Mouse (Mus musculus) limb, embryonic 14.5 days (tissue): ENCODE measurements at regions not wholly inside any gene's neighbourhood (a gene's known extent, or its start where the extent isn't known, plus 50 kb on each side); places are given as distances from the start of the nearest gene placed in this dataset.

Experiments used
- ATAC-seq: fragments of 200-750 bp; cut with Nextera tagmentation; 2 replicates; pipeline ENCODE4 v1.8.0; 2017; ENCODE audit warnings: low read depth, moderate number of reproducible peaks, moderate TSS enrichment; ENCODE audit not compliant: low FRiP score
- DNase-seq: peaks from one replicate; pipeline ENCODE4 v3.0.0-alpha.2; 2015; ENCODE audit warnings: low spot score
- H3K27ac ChIP-seq: fragments of 300-500 bp; sonication (generic); replicated peaks from 2 replicates; pipeline ENCODE4 v1.5.1; 2014; ENCODE audit warnings: low read depth, mild to moderate bottlenecking, low read length, moderate library complexity, mixed read lengths
- H3K27me3 ChIP-seq: fragments of 300-500 bp; sonication (generic); 2 replicates; pipeline ENCODE4 v1.6.1; 2014; ENCODE audit warnings: low read length, mixed read lengths; ENCODE audit not compliant: control insufficient read depth, insufficient read depth
- H3K36me3 ChIP-seq: fragments of 300-500 bp; sonication (generic); 2 replicates; pipeline ENCODE4 v1.6.1; 2014; ENCODE audit warnings: mild to moderate bottlenecking, low read length, moderate library complexity, mixed read lengths; ENCODE audit not compliant: control insufficient read depth, insufficient read depth
- H3K4me1 ChIP-seq: fragments of 300-500 bp; sonication (generic); 2 replicates; pipeline ENCODE4 v1.6.1; 2014; ENCODE audit warnings: antibody characterized with exemption, low read length, mixed read lengths; ENCODE audit not compliant: control insufficient read depth, insufficient read depth
- H3K4me2 ChIP-seq: fragments of 300-500 bp; sonication (generic); replicated peaks from 2 replicates; pipeline ENCODE4 v1.6.1; 2014; ENCODE audit warnings: low read depth, mild to moderate bottlenecking, low read length, moderate library complexity; ENCODE audit not compliant: severe bottlenecking
- H3K4me3 ChIP-seq: fragments of 300-500 bp; sonication (generic); replicated peaks from 2 replicates; pipeline ENCODE4 v1.5.1; 2014; ENCODE audit warnings: low read length
- H3K9ac ChIP-seq: fragments of 300-500 bp; sonication (generic); 2 replicates; pipeline ENCODE4 v1.6.1; 2014; ENCODE audit warnings: mild to moderate bottlenecking, low read depth, low read length, moderate library complexity; ENCODE audit not compliant: severe bottlenecking
- H3K9me3 ChIP-seq: fragments of 300-500 bp; sonication (generic); 2 replicates; pipeline ENCODE4 v1.6.1; 2016; ENCODE audit warnings: low read length; ENCODE audit not compliant: control insufficient read depth
- POLR2A ChIP-seq: fragments of 200-500 bp; IDR thresholded peaks from 2 replicates; pipeline ENCODE4 v1.8.0; 2012; ENCODE audit warnings: inconsistent platforms, mild to moderate bottlenecking, moderate library complexity, borderline replicate concordance; ENCODE audit not compliant: insufficient read depth, insufficient read length; ENCODE audit errors: extremely low read depth
- WGBS: fragments of 180-500 bp; shearing (Covaris S2); extraction: QIAGEN DNeasy Blood & Tissue Kit; methylation state at CpG from one replicate; pipeline ENCODE4 v1.1.7; 2014; 5-methylcytosine and 5-hydroxymethylcytosine counted together

GRCm38 (mm10) chr7:123059718-123060337, 63.9 kb upstream of the Tnrc6a start:
- DNase-seq (no peak), ATAC-seq (no peak)
- 83% methylated on average over 9 of the region's 9 CpGs for WGBS
- Histone ChIP-seq H3K4me1 (no peaks in the 10 kb centered on the region), H3K9me3 (no peaks in the 10 kb centered on the region), H3K4me2 (no peak overlapping the region), H3K27me3 (no peaks in the 10 kb centered on the region), H3K27ac (no peak overlapping the region), H3K4me3 (no peak overlapping the region), H3K36me3 (no peaks in the 10 kb centered on the region), H3K9ac (no peak overlapping the region)
- no peak for TF ChIP-seq POLR2A

DNA sequence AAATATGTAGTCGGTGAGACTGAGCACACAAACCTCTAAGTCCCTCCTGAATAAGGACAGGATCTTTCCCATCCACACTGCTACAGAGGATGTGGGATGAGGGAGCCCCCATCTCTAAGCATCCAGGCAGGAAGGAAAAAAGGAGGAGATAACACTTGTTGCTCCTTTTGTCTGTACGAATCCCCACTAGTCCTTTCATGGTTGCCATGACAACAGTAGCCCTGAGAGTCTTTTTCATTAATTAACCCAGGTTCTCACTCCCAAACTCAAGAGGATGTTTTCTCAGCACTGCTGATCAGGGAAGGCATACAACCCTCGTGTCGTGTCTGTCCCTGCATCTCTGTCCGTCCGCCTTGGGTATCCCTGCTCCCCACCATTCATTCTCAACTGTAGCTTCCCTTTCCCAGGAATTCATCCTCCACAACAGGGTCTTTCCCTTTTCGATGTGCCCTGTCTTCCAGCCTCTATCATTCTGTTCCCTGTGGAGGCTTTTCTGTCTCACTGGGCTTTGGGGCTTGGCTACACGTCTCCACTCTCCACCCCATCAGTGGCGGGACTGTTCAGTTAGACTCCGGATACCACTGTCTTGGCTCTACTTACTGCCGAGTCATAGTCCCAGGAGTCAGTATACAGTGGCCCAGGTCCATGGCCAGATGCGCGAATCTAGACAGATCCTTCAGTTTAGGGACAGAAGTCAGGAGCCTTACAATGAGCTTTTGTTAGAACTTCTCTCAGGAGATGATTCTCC, 60.2 kb upstream of the Tnrc6a start:
- Histone ChIP-seq H3K27me3 (no peaks in the 10 kb centered on the region), H3K36me3 (no peaks in the 10 kb centered on the region), H3K4me1 (no peaks in the 10 kb centered on the region), H3K4me3 (no peak overlapping the region), H3K4me2 (no peak overlapping the region), H3K27ac (no peak overlapping the region), H3K9ac (no peak overlapping the region), H3K9me3 (no peaks in the 10 kb centered on the region)
- no peak for TF ChIP-seq POLR2A
- WGBS, result 80% methylated on average over 13 of the region's 13 CpGs
- ATAC-seq (no peak), DNase-seq (no peak)

- Histone ChIP-seq H3K4me1 (peaks cover 2% of the 10 kb centered on the region; the same call in 1 of the 2 replicates), H3K27ac (no peak overlapping the region), H3K36me3 (no peaks in the 10 kb centered on the region), H3K27me3 (no peaks in the 10 kb centered on the region), H3K4me3 (no peak overlapping the region), H3K9ac (no peak overlapping the region), H3K9me3 (no peaks in the 10 kb centered on the region), H3K4me2 (no peak overlapping the region)
- 90% methylated on average over 13 of the region's 13 CpGs for WGBS
- ATAC-seq, result no peak
- no peak for DNase-seq
- no peak for TF ChIP-seq POLR2A
Measured at GRCm38 (mm10) chr7:123065951-123066351, 57.7 kb upstream of the Tnrc6a start.

DNA sequence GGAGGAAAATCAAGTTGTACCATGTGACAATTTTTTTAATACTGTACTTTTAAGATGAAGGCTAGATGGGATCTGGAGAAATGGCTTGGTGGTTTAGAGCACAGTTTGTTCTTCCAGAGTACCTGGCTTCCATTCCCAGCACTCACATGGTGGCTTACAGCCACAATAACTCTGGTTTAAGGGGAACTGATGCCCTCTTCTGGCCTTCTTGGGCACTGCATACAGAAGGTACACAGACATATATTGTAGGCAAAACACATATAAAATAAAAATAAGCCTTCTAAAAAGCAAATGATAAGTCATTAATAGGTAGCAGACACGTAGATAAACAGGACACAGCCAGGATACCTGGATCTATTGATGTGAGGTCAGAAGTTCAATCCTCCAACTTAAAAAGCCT, 56.3 kb upstream of the Tnrc6a start:
- Histone ChIP-seq H3K4me3 (no peak overlapping the region), H3K4me1 (peaks cover 2% of the 10 kb centered on the region; the same call in 1 of the 2 replicates), H3K4me2 (no peak overlapping the region), H3K27ac (no peak overlapping the region), H3K9ac (no peak overlapping the region), H3K36me3 (no peaks in the 10 kb centered on the region), H3K27me3 (no peaks in the 10 kb centered on the region), H3K9me3 (no peaks in the 10 kb centered on the region)
- no peak for ATAC-seq
- TF ChIP-seq POLR2A, result no peak
- DNase-seq, result no peak
- WGBS, result 83% methylated on average over 1 of the region's 1 CpGs

GRCm38 (mm10) chr7:123068241-123068640, 55.4 kb upstream of the Tnrc6a start:
- Histone ChIP-seq H3K27me3 (no peaks in the 10 kb centered on the region), H3K27ac (no peak overlapping the region), H3K4me1 (peaks cover 2% of the 10 kb centered on the region; the same call in 1 of the 2 replicates), H3K4me2 (no peak overlapping the region), H3K4me3 (no peak overlapping the region), H3K9ac (no peak overlapping the region), H3K9me3 (no peaks in the 10 kb centered on the region), H3K36me3 (no peaks in the 10 kb centered on the region)
- TF ChIP-seq POLR2A, result no peak
- no peak for DNase-seq
- WGBS, result 67% methylated on average over 1 of the region's 1 CpGs
- ATAC-seq, result no peak
